Comparison of ENCODE assay signal across 8 mouse cellular contexts in genomic region chr11:106779388-106780088, GRCm38 (mm10). TPM values are rescaled to one million over a fixed set of nuclear protein-coding genes. Genes with fewer than 3 reads are reported as not detected.
DNase-seq lines count a peak whose midpoint lies in the region; ATAC-seq and TF ChIP-seq lines count a peak whose summit lies in the region.

Gene Polg2, minus strand, starts transcription at chr11:106779537.

- peak within 1 kb of the TSS; percentile 74 for H3K4me3 ChIP-seq in C2C12 (ENCODE audit: insufficient read depth, poor library complexity, severe bottlenecking)
- peak within 1 kb of the TSS; percentile 87 for H3K4me3 ChIP-seq in erythroblast, embryonic 14.5 days (replicated peaks)
- peak within 1 kb of the TSS; percentile 96 for H3K4me3 ChIP-seq in heart, embryonic 12.5 days
- H3K4me3 ChIP-seq in kidney, postnatal 0 days (replicated peaks; ENCODE audit: low read depth, low read length): peak within 1 kb of the TSS; percentile 62
- peak within 1 kb of the TSS; percentile 87 for H3K4me3 ChIP-seq in liver, embryonic 11.5 days (ENCODE audit: low read depth, low read length)
- peak within 1 kb of the TSS; percentile 72 for H3K4me3 ChIP-seq in stomach, embryonic 14.5 days (ENCODE audit: low read depth, low read length)

- H3K4me1 ChIP-seq in erythroblast, embryonic 14.5 days (ENCODE audit: control insufficient read depth): peaks cover 45% of the 10 kb centered on the region
- peaks cover 8% of the 10 kb centered on the region; the same call in 1 of the 2 replicates for H3K4me1 ChIP-seq in heart, embryonic 12.5 days (replicated peaks)
- H3K4me1 ChIP-seq in kidney, postnatal 0 days (replicated peaks; ENCODE audit: insufficient read depth, low read length): no peaks in the 10 kb centered on the region
- H3K4me1 ChIP-seq in liver, embryonic 11.5 days (replicated peaks; ENCODE audit: control insufficient read depth, insufficient read depth, low read length): peaks cover 13% of the 10 kb centered on the region
- H3K4me1 ChIP-seq in stomach, embryonic 14.5 days (ENCODE audit: control insufficient read depth, insufficient read depth, low read length): no peaks in the 10 kb centered on the region

- H3K27ac ChIP-seq in heart, embryonic 12.5 days (ENCODE audit: poor library complexity, severe bottlenecking): peak within 1 kb of the TSS; percentile 98
- H3K27ac ChIP-seq in kidney, postnatal 0 days: peak within 1 kb of the TSS; percentile 96
- peak within 1 kb of the TSS; percentile 97 for H3K27ac ChIP-seq in liver, embryonic 11.5 days (ENCODE audit: low read depth, low read length)
- H3K27ac ChIP-seq in stomach, embryonic 14.5 days (ENCODE audit: low read length): peak within 1 kb of the TSS; percentile 97

- H3ac ChIP-seq in C2C12 (ENCODE audit: control insufficient read depth, insufficient read length, low read depth): peak within 1 kb of the TSS; percentile 87

- H3K79me3 ChIP-seq in C2C12 (ENCODE audit: low read depth): peaks cover 31% of the 10 kb centered on the region

- peaks cover 78% of the 10 kb centered on the region for H3K36me3 ChIP-seq in C2C12 (ENCODE audit: control insufficient read depth, insufficient read depth)
- peaks cover 81% of the 10 kb centered on the region for H3K36me3 ChIP-seq in erythroblast, embryonic 14.5 days (ENCODE audit: control insufficient read depth)
- H3K36me3 ChIP-seq in heart, embryonic 12.5 days: peaks cover 61% of the 10 kb centered on the region
- peaks cover 40% of the 10 kb centered on the region for H3K36me3 ChIP-seq in kidney, postnatal 0 days (ENCODE audit: insufficient read depth, low read length)
- H3K36me3 ChIP-seq in liver, embryonic 11.5 days (ENCODE audit: control insufficient read depth, insufficient read depth, low read length): peaks cover 45% of the 10 kb centered on the region
- H3K36me3 ChIP-seq in stomach, embryonic 14.5 days (ENCODE audit: control insufficient read depth, insufficient read depth, low read length): peaks cover 55% of the 10 kb centered on the region

- peak within 1 kb of the TSS; percentile 95 for H3K9ac ChIP-seq in heart, embryonic 12.5 days
- peak within 1 kb of the TSS; percentile 91 for H3K9ac ChIP-seq in kidney, postnatal 0 days (ENCODE audit: low read depth, low read length)
- peak within 1 kb of the TSS; percentile 96 for H3K9ac ChIP-seq in liver, embryonic 11.5 days (ENCODE audit: low read depth, low read length)
- peak within 1 kb of the TSS; percentile 88 for H3K9ac ChIP-seq in stomach, embryonic 14.5 days (replicated peaks; ENCODE audit: low read depth, low read length)

- DNase-seq in brain, embryonic 14.5 days (ENCODE audit: low read depth): peak; percentile 97
- peak; percentile 97 for DNase-seq in kidney, postnatal 0 days (ENCODE audit: low spot score)
- DNase-seq in liver, embryonic 11.5 days (ENCODE audit: low spot score): peak; percentile 94
- peak; percentile 99 for DNase-seq in naive thymus-derived CD4-positive, alpha-beta T cell, adult 2 months (ENCODE audit: low read depth)

- peak; percentile 99 for ATAC-seq in heart, embryonic 12.5 days (ENCODE audit: insufficient number of reproducible peaks, low FRiP score)
- ATAC-seq in kidney, postnatal 0 days (replicated peaks; ENCODE audit: low FRiP score, low read depth): peak; percentile 96
- ATAC-seq in liver, embryonic 11.5 days (replicated peaks; ENCODE audit: low FRiP score): peak; percentile 98
- ATAC-seq in stomach, embryonic 14.5 days (ENCODE audit: insufficient number of reproducible peaks, insufficient read depth, low FRiP score, low read depth): peak; percentile 99

- H3K4me2 ChIP-seq in heart, embryonic 12.5 days: peak within 1 kb of the TSS; percentile 92
- H3K4me2 ChIP-seq in kidney, postnatal 0 days (ENCODE audit: low read length): peak within 1 kb of the TSS; percentile 79
- peak within 1 kb of the TSS; percentile 78 for H3K4me2 ChIP-seq in liver, embryonic 11.5 days
- H3K4me2 ChIP-seq in stomach, embryonic 14.5 days (replicated peaks; ENCODE audit: low read depth, low read length): peak within 1 kb of the TSS; percentile 64

- no peak for TF ChIP-seq CTCF in C2C12 (IDR thresholded peaks at IDR 0.05; ENCODE audit: control insufficient read depth, insufficient read depth, insufficient read length)
- TF ChIP-seq CTCF in brain, embryonic 14.5 days (IDR thresholded peaks at IDR 0.05; ENCODE audit: borderline replicate concordance, extremely low read depth, insufficient read depth, insufficient read length): no peak
- no peak for TF ChIP-seq CTCF in kidney, postnatal 0 days (IDR thresholded peaks at IDR 0.05; ENCODE audit: low read depth)

- no peaks in the 10 kb centered on the region for H3K27me3 ChIP-seq in C2C12 (ENCODE audit: control insufficient read depth, insufficient read depth, insufficient read length)
- H3K27me3 ChIP-seq in erythroblast, embryonic 14.5 days (ENCODE audit: control insufficient read depth): no peaks in the 10 kb centered on the region
- H3K27me3 ChIP-seq in heart, embryonic 12.5 days (replicated peaks): no peaks in the 10 kb centered on the region
- H3K27me3 ChIP-seq in kidney, postnatal 0 days (ENCODE audit: insufficient read depth, low read length): no peaks in the 10 kb centered on the region
- no peaks in the 10 kb centered on the region for H3K27me3 ChIP-seq in liver, embryonic 11.5 days (replicated peaks; ENCODE audit: control insufficient read depth, insufficient read depth, low read length)
- H3K27me3 ChIP-seq in stomach, embryonic 14.5 days (ENCODE audit: control insufficient read depth, insufficient read depth, low read length): no peaks in the 10 kb centered on the region

- WGBS in heart, embryonic 12.5 days: 2% methylated on average over 30 of the region's 30 CpGs
- WGBS in kidney, postnatal 0 days: under 1% methylated on average over 30 of the region's 30 CpGs
- WGBS in liver, embryonic 11.5 days: 2% methylated on average over 30 of the region's 30 CpGs
- WGBS in stomach, embryonic 14.5 days: under 1% methylated on average over 30 of the region's 30 CpGs

- TF ChIP-seq POLR2A in brain, embryonic 14.5 days (IDR thresholded peaks at IDR 0.05; ENCODE audit: borderline replicate concordance, extremely low read depth, insufficient read depth, insufficient read length, poor library complexity, severe bottlenecking): peak; percentile 52; the same call in 1 of the 2 replicates

- H3K9me3 ChIP-seq in erythroblast, embryonic 14.5 days (ENCODE audit: control insufficient read depth, low read length): no peaks in the 10 kb centered on the region
- no peaks in the 10 kb centered on the region for H3K9me3 ChIP-seq in heart, embryonic 12.5 days (replicated peaks)
- H3K9me3 ChIP-seq in kidney, postnatal 0 days (replicated peaks; ENCODE audit: low read length): no peaks in the 10 kb centered on the region
- H3K9me3 ChIP-seq in liver, embryonic 11.5 days (ENCODE audit: control insufficient read depth, low read length): no peaks in the 10 kb centered on the region
- no peaks in the 10 kb centered on the region for H3K9me3 ChIP-seq in stomach, embryonic 14.5 days (ENCODE audit: control insufficient read depth, low read depth, low read length)

- peaks cover 62% of the 10 kb centered on the region for H3K79me2 ChIP-seq in C2C12 (ENCODE audit: control insufficient read depth, insufficient read depth)

TF ChIP-seq in C2C12, 6 proteins besides CTCF, POLR2A, EP300 and RAD21:
- TF ChIP-seq MYOD1 (IDR thresholded peaks at IDR 0.05; ENCODE audit: control insufficient read depth, insufficient read length, low read depth): no peak
- no peak for TF ChIP-seq FOSL1 (IDR thresholded peaks at IDR 0.05; ENCODE audit: insufficient read depth, low read length, poor library complexity, severe bottlenecking)
- no peak for TF ChIP-seq USF1 (IDR thresholded peaks at IDR 0.05; ENCODE audit: low read depth)
- TF ChIP-seq CEBPB (IDR thresholded peaks at IDR 0.05; ENCODE audit: low read depth): no peak
- TF ChIP-seq MYOG (IDR thresholded peaks at IDR 0.05; ENCODE audit: control insufficient read depth, extremely low read depth, insufficient read length): no peak
- no peak for TF ChIP-seq MAX (IDR thresholded peaks at IDR 0.05)

RNA-seq across cellular contexts. Expression of gene Polg2, which starts in this region (rescaled TPM):
- 6.9 TPM for polyA plus RNA-seq in C2C12 (2012; fragmentation: generic; extraction: Trizol)
- 9.0 and 10.3 TPM in 2 replicates for polyA plus RNA-seq in brain, embryonic 14.5 days (2012; rRNA removed)
- 0.12 and 0.24 TPM in 2 replicates for polyA plus RNA-seq in erythroblast, embryonic 14.5 days (2012)
- 6.9 and 7.6 TPM in 2 replicates for polyA plus RNA-seq in heart, embryonic 12.5 days (2016; fragmentation: Nextera tagmentation; extraction: Ambion mirVana)
- polyA plus RNA-seq in kidney, postnatal 0 days (2015; fragmentation: Nextera tagmentation; extraction: Ambion mirVana): 11.1 and 11.9 TPM in 2 replicates
- 9.3 and 10.9 TPM in 2 replicates for polyA plus RNA-seq in liver, embryonic 11.5 days (2014; fragmentation: Nextera tagmentation; extraction: Ambion mirVana)
- 10.1 and 11.8 TPM in 2 replicates for polyA plus RNA-seq in stomach, embryonic 14.5 days (2014; fragmentation: Nextera tagmentation; extraction: Ambion mirVana)

Comparison
In these comparisons a context has a peak if more than half of its experiments do, and no peak if none do; other contexts are left out.
1. Peak in every context shown above with its lines: DNase-seq, ATAC-seq, H3K4me3 ChIP-seq and H3K27ac ChIP-seq.